Mouse (Mus musculus) midbrain, embryonic 16.5 days (tissue): ENCODE data around the gene Dhx30. TPM values are rescaled to one million over a fixed set of nuclear protein-coding genes. Genes with fewer than 3 reads are reported as not detected.

ENCODE experiments used
- ATAC-seq: fragments of 200-750 bp; cut with Nextera tagmentation; 2 replicates; pipeline ENCODE4 v1.8.0; 2017; ENCODE audit warnings: moderate TSS enrichment
- H3K27ac ChIP-seq: fragments of 300-500 bp; sonication (generic); 2 replicates; pipeline ENCODE4 v1.5.1; 2014; ENCODE audit warnings: mild to moderate bottlenecking, low read length, mixed read lengths
- H3K27me3 ChIP-seq: fragments of 300-500 bp; sonication (generic); 2 replicates; pipeline ENCODE4 v1.6.1; 2014; ENCODE audit warnings: low read depth, low read length, mixed read lengths; ENCODE audit not compliant: control insufficient read depth, insufficient read depth
- H3K36me3 ChIP-seq: fragments of 300-500 bp; sonication (generic); 2 replicates; pipeline ENCODE4 v1.6.1; 2014; ENCODE audit warnings: mild to moderate bottlenecking, low read length, moderate library complexity, mixed read lengths; ENCODE audit not compliant: control insufficient read depth, insufficient read depth
- H3K4me1 ChIP-seq: fragments of 300-500 bp; sonication (generic); 2 replicates; pipeline ENCODE4 v1.6.1; 2014; ENCODE audit warnings: mild to moderate bottlenecking, low read length, mixed read lengths; ENCODE audit not compliant: control insufficient read depth, insufficient read depth
- H3K4me2 ChIP-seq: fragments of 300-500 bp; sonication (generic); 2 replicates; pipeline ENCODE4 v1.6.1; 2014; ENCODE audit warnings: mild to moderate bottlenecking, low read length, mixed read lengths
- H3K4me3 ChIP-seq: fragments of 300-500 bp; sonication (generic); 2 replicates; pipeline ENCODE4 v1.5.1; 2014; ENCODE audit warnings: low read depth, mild to moderate bottlenecking, low read length, moderate library complexity, mixed read lengths
- H3K9ac ChIP-seq: fragments of 300-500 bp; sonication (generic); 2 replicates; pipeline ENCODE4 v1.6.1; 2014; ENCODE audit warnings: low read depth, low read length, mixed read lengths
- H3K9me3 ChIP-seq: fragments of 300-500 bp; sonication (generic); replicated peaks from 2 replicates; pipeline ENCODE4 v1.6.1; 2014; ENCODE audit warnings: mild to moderate bottlenecking, low read length, mixed read lengths; ENCODE audit not compliant: control insufficient read depth, poor library complexity, severe bottlenecking
- WGBS: fragments of 180-500 bp; shearing (Covaris S2); extraction: QIAGEN DNeasy Blood & Tissue Kit; methylation state at CpG from one replicate; pipeline ENCODE4 v1.1.7; 2014; 5-methylcytosine and 5-hydroxymethylcytosine counted together
- polyA plus RNA-seq: library from polyadenylated mRNA; unstranded; fragments of >200 nt; fragmentation: Nextera tagmentation; extraction: Ambion mirVana; gene quantifications from 2 replicates; pipeline ENCODE4 v1.2.1, GENCODE M21; 2015

Dhx30 gene
- polyA plus RNA-seq, 1 experiment from 2014 or later, result 177 TPM

DNA sequence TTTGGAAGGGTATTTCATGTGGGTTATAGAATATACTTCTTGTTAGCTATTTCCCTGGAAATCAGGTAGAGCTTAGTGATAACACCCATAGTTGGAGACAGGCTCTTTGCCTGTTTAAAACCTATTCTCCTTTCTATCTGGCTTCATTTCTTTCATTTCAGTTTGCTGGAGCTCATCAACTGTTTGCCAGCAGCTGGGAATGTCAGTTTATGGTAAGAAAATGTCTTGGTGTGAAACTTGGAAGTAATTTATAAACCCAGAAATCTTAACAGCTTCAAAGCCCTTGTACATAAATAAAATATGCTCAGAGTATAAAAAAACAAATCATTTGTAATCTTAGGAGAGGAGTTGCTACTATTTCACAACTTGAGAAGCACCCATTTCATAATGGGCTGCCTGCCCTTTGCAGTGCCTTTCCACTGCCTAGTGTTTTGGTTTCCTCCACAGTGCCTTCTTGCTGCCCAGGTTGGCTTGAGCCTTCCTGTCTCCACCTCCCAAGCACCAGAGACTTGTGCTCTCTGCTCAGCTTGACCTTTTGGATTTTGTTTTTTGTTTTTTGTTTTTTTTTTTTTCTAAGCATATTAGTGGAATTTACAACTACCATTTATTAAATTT lies 71.8 kb downstream of the Dhx30 start:
- H3K4me3 ChIP-seq, result no peak overlapping the region
- H3K4me2 ChIP-seq, result no peak overlapping the region
- no peak for ATAC-seq
- no peaks in the 10 kb centered on the region for H3K9me3 ChIP-seq
- H3K27ac ChIP-seq, result no peak overlapping the region
- H3K9ac ChIP-seq, result no peak overlapping the region
- no peaks in the 10 kb centered on the region for H3K27me3 ChIP-seq
- peaks cover 4% of the 10 kb centered on the region for H3K4me1 ChIP-seq
- H3K36me3 ChIP-seq, result no peaks in the 10 kb centered on the region

DNA sequence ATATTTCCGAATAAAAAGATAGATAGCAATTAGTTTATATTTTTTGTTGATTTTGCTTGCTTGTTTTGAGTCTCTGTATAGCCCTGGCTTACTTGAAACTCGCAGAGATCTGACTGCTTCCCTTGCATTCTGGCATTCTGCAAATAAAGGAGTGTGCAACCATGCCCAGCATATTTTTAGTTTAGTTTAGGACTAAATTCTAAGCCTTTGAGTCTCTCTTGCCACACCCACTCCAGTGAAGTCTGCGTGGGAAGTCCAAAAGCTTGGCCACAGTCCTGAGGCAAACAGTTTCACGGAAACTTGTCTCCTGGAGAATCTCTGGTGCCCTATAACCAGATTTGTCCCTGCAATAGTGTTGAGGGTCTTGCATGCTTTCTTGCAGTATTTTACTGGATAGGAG lies 73.3 kb downstream of the Dhx30 start:
- WGBS, result 96% methylated on average over 4 of the region's 4 CpGs
- Histone ChIP-seq H3K27me3 (no peaks in the 10 kb centered on the region), H3K4me3 (no peak overlapping the region), H3K9me3 (no peaks in the 10 kb centered on the region), H3K36me3 (no peaks in the 10 kb centered on the region), H3K27ac (no peak overlapping the region), H3K4me2 (no peak overlapping the region), H3K9ac (no peak overlapping the region), H3K4me1 (peaks cover 3% of the 10 kb centered on the region; the same call in 1 of the 2 replicates)
- no peak for ATAC-seq

DNA sequence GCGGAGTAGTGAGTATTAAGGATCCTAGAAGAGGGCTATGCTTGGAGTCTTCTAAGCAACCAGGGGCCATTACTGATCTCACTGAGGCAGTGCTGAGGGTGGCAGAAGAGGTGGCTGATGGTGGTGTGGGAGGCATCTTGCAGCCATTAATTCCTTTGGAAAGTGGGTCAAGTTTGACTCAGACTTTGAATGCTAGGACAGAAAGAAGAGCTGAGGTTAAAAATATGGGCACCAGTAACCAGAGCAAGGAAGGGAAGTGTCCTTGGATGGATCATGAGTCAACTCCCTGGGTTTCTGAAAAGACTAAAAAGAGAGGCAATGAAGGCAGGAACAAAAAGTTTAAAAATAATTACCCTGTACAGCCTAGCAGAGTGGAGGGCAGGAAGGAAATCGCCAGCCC lies 79.1 kb downstream of the Dhx30 start:
- no peak for ATAC-seq
- WGBS, result 92% methylated on average over 2 of the region's 2 CpGs
- Histone ChIP-seq H3K9me3 (no peaks in the 10 kb centered on the region), H3K9ac (no peak overlapping the region), H3K4me2 (no peak overlapping the region), H3K27me3 (no peaks in the 10 kb centered on the region), H3K4me3 (no peak overlapping the region), H3K4me1 (no peaks in the 10 kb centered on the region), H3K36me3 (peaks cover 23% of the 10 kb centered on the region), H3K27ac (no peak overlapping the region)

DNA sequence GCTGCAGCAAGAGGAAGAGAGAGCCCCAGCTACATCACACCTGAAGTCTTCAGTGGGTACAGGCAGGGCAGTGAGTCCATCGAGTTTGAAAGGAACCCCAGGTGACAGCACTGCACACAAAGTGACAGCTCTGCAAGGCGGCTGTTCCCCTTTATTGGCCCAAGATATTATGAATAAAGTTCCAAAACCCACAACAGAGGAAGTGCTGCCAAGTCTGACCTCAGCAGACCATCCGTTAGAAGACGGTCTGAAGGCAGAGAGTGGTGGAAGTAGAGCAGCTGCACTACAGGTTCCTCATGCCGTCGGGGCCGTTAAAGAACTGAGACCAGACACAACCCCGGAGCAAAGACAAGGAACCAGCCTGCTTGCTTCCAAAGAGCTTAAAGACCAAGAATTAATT lies 79.7 kb downstream of the Dhx30 start:
- WGBS, result 91% methylated on average over 8 of the region's 8 CpGs
- H3K4me3 ChIP-seq, result no peak overlapping the region
- H3K9me3 ChIP-seq, result no peaks in the 10 kb centered on the region
- no peaks in the 10 kb centered on the region for H3K27me3 ChIP-seq
- no peaks in the 10 kb centered on the region for H3K4me1 ChIP-seq
- H3K4me2 ChIP-seq, result no peak overlapping the region
- ATAC-seq, result no peak
- no peak overlapping the region for H3K27ac ChIP-seq
- peaks cover 23% of the 10 kb centered on the region for H3K36me3 ChIP-seq
- no peak overlapping the region for H3K9ac ChIP-seq

DNA sequence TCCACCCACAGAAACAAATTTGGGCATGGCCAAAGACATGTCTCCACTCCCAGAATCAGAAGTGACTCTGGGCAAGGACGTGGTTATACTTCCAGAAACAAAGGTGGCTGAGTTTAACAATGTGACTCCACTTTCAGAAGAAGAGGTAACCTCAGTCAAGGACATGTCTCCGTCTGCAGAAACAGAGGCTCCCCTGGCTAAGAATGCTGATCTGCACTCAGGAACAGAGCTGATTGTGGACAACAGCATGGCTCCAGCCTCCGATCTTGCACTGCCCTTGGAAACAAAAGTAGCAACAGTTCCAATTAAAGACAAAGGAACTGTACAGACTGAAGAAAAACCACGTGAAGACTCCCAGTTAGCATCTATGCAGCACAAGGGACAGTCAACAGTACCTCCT lies 82.5 kb downstream of the Dhx30 start:
- no peak overlapping the region for H3K4me3 ChIP-seq
- WGBS, result 88% methylated on average over 4 of the region's 4 CpGs
- no peak overlapping the region for H3K9ac ChIP-seq
- no peaks in the 10 kb centered on the region for H3K4me1 ChIP-seq
- no peaks in the 10 kb centered on the region for H3K27me3 ChIP-seq
- no peak overlapping the region for H3K4me2 ChIP-seq
- no peaks in the 10 kb centered on the region for H3K9me3 ChIP-seq
- no peak for ATAC-seq
- peaks cover 23% of the 10 kb centered on the region for H3K36me3 ChIP-seq
- H3K27ac ChIP-seq, result no peak overlapping the region

Other genes starting within 250 kb of the Dhx30 start
- 9.9 and 12.3 TPM in 2 replicates for gene Cdc25a, start 242.3 kb downstream of the Dhx30 start, polyA plus RNA-seq
- gene Map4, start 186.4 kb downstream of the Dhx30 start, polyA plus RNA-seq, result 211 and 213 TPM in 2 replicates
- 80.0 and 105 TPM in 2 replicates for gene Smarcc1, start 122 bp downstream of the Dhx30 start, polyA plus RNA-seq
- 180 and 230 TPM in 2 replicates for gene Cspg5, start 126.0 kb upstream of the Dhx30 start, polyA plus RNA-seq
- 39.4 and 41.0 TPM in 2 replicates for gene Elp6, start 187.3 kb upstream of the Dhx30 start, polyA plus RNA-seq
- gene Scap, start 215.5 kb upstream of the Dhx30 start, polyA plus RNA-seq, result 57.4 and 64.5 TPM in 2 replicates